In genomic region chr10:29590187-29590586, GRCm38 (mm10) we compare ENCODE assay signal across 20 mouse cellular contexts. TPM values are rescaled to one million over a fixed set of nuclear protein-coding genes. Genes with fewer than 3 reads are reported as not detected.
"Had no signal": no experiment of that assay in that cellular context is flagged by ENCODE, and none has a peak within 500 bp of the region (broad histone marks: within the 10 kb centered on the region; RNA-seq: fewer than 3 reads in every experiment).

No protein-coding gene starts in this region.

- DNase-seq: lung, adult 18-20 months; lung, embryonic 14.5 days; lung, postnatal 10 days; lung, postnatal 4 days; midbrain, embryonic 14.5 days; retina, postnatal 1 day; right cerebral cortex, adult 18-20 months; right cerebral cortex, postnatal 25 days; right cerebral cortex, postnatal 4 days; spleen, adult 18-20 months; thymus, adult 18-20 months; thymus, postnatal 14 days; thymus, postnatal 36 days had no signal

- H3K27me3 ChIP-seq: midbrain, embryonic 12.5 days; neural tube, embryonic 13.5 days; neural tube, embryonic 15.5 days had no signal

- H3K9ac ChIP-seq: lung, embryonic 14.5 days; midbrain, embryonic 12.5 days; neural tube, embryonic 13.5 days; neural tube, embryonic 15.5 days had no signal

- H3K9me3 ChIP-seq: midbrain, embryonic 10.5 days; midbrain, embryonic 12.5 days; neural tube, embryonic 13.5 days; neural tube, embryonic 15.5 days had no signal

- H3K36me3 ChIP-seq: midbrain, embryonic 10.5 days; midbrain, embryonic 12.5 days; neural tube, embryonic 13.5 days; neural tube, embryonic 15.5 days had no signal

- H3K4me3 ChIP-seq: midbrain, embryonic 10.5 days; midbrain, embryonic 12.5 days; myocyte; neural tube, embryonic 13.5 days; neural tube, embryonic 15.5 days had no signal

- ATAC-seq: midbrain, embryonic 16.5 days had no signal

- H3K4me1 ChIP-seq: midbrain, embryonic 10.5 days; midbrain, embryonic 12.5 days; neural tube, embryonic 13.5 days; neural tube, embryonic 15.5 days had no signal

- H3K27ac ChIP-seq: midbrain, embryonic 10.5 days; midbrain, embryonic 12.5 days; neural tube, embryonic 13.5 days; neural tube, embryonic 15.5 days had no signal

- H3K4me2 ChIP-seq: lung, embryonic 14.5 days; midbrain, embryonic 12.5 days; neural tube, embryonic 13.5 days; neural tube, embryonic 15.5 days had no signal

RNA-seq across cellular contexts. Expression of gene Rspo3, which starts 54.5 kb away (rescaled TPM):
- total RNA-seq: megakaryocyte-erythroid progenitor cell, adult 5-6 weeks had no signal
